Mouse (Mus musculus): Measurements from ENCODE around the gene Scel.

The Scel gene

DNA sequence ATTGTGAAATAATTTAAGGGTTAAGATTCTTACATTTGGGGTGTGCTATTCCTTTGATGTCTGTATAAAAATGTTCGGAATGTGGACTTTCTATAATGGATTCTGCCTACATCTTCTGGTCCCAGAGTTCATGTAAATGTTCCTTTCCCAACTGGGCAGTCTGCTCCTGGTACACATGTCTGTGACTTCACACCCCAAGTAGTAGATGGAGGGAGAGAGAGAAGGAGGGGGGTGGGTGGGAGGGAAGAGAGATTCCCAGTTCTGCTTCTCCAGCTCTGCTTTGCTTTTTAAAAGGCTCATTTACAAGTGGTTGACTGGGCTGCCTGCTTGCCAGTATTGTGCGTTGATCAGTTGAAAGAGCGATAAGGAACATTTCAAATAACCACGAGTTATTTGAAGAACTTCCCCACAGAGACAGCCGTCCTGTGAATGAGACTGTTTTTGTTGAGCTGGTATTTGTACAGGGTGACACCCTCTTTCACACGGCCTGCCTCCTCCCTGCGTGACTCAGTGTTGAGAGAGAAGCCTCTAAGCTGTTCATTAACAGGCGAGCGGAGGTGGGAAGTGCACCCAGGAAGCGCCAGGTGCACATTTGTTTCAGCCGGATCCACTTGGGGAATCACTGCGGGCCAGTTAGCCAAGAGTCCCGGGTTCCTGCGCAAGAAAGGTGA is at the start of gene Scel:
Gene Scel, plus strand, starts transcription at position 541 of the 671 bp plus-strand sequence.
- no peak for TF ChIP-seq GATA4 (IDR thresholded peaks at IDR 0.05; ENCODE audit: insufficient replicate concordance, low read length)

- no peak for TF ChIP-seq GATA4 (IDR thresholded peaks at IDR 0.05; ENCODE audit: insufficient replicate concordance, low read length)
Observed at GRCm38 (mm10) chr14:103468691-103469463, 44.3 kb upstream of the Scel start.

GRCm38 (mm10) chr14:103469464-103470015 is 43.6 kb upstream of the Scel start:
- TF ChIP-seq GATA4 (IDR thresholded peaks at IDR 0.05; ENCODE audit: insufficient replicate concordance, low read length) = no peak

DNA sequence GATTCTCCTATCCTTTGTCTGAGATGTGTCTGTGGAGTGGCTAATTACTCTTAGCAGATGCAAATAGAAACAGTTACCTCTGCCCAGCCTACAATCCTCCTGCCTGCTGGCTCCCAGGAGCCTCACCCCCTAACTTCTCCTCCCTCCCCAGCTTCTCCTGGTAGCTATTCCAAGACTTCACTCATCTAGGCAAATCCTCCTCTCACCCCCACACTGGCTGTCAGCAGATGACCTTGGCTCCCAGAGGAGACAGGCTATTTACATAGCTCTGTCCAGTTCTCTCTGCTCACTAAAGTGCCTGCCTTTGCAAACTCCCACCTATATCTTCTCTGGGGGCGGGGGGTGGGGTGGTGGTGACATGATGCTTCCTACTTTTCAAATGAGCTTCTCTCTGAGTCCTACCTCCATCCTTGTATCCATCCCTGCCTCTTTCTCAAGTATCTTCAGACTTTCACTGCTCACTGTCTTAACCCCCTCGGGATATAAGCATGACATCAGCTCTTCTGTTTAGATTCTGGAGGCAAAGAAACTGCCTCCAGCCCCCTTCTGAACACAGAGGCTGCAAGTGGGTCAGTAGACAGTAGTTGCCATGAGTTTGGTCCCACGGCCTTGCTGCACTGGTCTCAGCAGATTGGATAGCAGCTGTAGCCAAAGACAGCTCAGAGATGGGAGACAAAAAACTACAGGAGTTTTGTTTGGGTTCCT is 41.9 kb upstream of the Scel start:
- no peak for TF ChIP-seq GATA4 (IDR thresholded peaks at IDR 0.05; ENCODE audit: insufficient replicate concordance, low read length)

- no peak for TF ChIP-seq GATA4 (IDR thresholded peaks at IDR 0.05; ENCODE audit: insufficient replicate concordance, low read length)
Observed at GRCm38 (mm10) chr14:103471806-103472553, 41.2 kb upstream of the Scel start.

DNA sequence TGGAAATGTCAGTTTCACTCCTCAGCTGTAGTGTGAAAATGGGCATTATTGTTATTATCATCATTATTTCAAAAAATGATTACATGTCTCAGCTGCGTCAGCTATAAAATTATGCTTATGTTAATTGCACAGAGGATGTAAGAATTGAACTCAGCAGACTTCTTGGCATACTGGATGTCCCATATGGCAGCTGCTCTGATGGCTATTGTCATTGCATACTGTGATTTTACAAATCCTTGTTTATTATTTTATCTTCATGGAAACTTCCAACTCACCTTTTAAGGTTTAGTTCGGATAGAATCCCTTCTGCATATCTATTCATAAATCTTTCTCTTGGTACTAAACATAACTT is 40.6 kb upstream of the Scel start:
- TF ChIP-seq GATA4 (IDR thresholded peaks at IDR 0.05; ENCODE audit: insufficient replicate concordance, low read length) = no peak

GRCm38 (mm10) chr14:103475312-103475711 is 37.8 kb upstream of the Scel start:
- no peak for TF ChIP-seq GATA4 (IDR thresholded peaks at IDR 0.05; ENCODE audit: insufficient replicate concordance, low read length)

- no peak for TF ChIP-seq GATA4 (IDR thresholded peaks at IDR 0.05; ENCODE audit: insufficient replicate concordance, low read length)
Observed at GRCm38 (mm10) chr14:103477281-103477680, 35.9 kb upstream of the Scel start.

DNA sequence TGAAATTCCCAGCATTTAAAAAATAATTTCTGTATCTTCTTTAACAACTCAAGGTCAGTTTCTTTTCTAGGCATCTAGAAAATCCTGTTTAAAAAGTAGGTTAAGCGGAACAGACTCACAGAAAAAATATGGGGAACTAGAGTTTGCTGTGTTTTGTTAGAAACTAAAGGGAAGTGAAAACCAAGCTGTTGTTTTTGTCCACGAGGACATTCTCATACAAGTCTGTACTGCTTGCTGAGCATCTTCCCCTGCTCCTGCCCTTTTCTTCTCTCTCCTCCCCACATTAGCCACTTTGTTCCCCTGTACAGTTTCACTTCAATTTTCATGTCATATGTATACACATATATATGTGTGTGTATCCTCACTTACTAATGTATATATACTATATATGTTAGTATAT is 35.2 kb upstream of the Scel start:
- no peak for TF ChIP-seq GATA4 (IDR thresholded peaks at IDR 0.05; ENCODE audit: insufficient replicate concordance, low read length)

GRCm38 (mm10) chr14:103479446-103479845 is 33.7 kb upstream of the Scel start:
- TF ChIP-seq GATA4 (IDR thresholded peaks at IDR 0.05; ENCODE audit: insufficient replicate concordance, low read length) = no peak

DNA sequence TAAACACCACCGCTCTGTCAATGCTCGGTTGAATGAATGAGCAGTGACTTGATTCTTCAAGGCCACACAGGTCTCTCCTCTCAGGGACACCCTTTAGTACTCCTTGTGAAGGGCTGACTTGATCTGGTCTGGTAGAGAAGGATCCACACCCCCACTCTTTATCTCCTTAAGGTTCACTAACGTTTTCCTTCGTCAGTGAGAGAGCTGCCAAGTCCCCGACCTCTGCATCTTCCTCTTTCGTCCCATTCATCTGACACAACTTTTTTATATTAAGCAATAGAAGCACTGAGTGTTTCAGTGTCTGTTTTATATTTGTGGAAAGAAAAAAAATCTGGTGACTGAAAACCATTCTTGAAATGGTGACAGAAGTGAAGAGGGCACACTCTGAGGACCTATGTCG is 31.6 kb upstream of the Scel start:
- TF ChIP-seq GATA4 (IDR thresholded peaks at IDR 0.05; ENCODE audit: insufficient replicate concordance, low read length) = no peak

DNA sequence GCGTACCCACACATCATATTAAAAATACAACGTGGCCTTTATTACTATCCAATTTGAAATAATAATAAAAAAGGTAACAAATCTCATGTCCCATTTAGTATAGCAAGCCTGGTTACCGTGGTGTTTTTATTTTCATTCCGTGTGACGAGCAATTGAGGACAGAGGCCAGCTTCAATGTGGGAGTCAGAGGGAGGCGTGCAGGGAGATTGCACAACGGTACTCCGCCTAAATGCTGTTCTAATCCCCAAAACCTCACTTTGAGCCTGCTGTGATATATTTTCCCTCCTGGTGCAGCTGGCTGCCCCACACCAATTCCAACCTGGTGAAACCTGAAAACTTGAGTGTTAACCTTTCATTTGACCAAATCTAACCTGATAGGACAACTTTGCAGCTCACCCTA is 27.5 kb upstream of the Scel start:
- TF ChIP-seq GATA4 (IDR thresholded peaks at IDR 0.05; ENCODE audit: insufficient replicate concordance, low read length) = no peak

GRCm38 (mm10) chr14:103486974-103487373 is 26.2 kb upstream of the Scel start:
- no peak for TF ChIP-seq GATA4 (IDR thresholded peaks at IDR 0.05; ENCODE audit: insufficient replicate concordance, low read length)

DNA sequence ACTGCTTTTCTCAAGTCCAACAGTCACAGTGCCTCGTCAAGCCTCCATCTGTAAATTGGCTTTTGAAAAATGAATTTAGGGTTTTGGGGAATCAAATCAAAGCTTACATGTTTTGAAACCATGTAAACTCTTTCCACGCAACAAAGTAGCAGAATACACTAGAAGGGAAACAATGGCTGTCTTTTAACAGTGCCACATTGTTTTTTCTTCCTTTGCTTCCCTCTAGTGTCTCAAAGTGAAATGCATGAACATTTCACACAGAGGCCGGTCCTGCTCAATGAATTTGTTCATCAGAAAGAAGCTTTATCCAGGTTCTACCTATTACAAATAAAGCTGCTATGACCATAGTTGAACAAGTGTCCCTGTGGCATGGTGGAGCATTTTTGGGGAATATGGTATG is 24.5 kb upstream of the Scel start:
- no peak for TF ChIP-seq GATA4 (IDR thresholded peaks at IDR 0.05; ENCODE audit: insufficient replicate concordance, low read length)

- no peak for TF ChIP-seq GATA4 (IDR thresholded peaks at IDR 0.05; ENCODE audit: insufficient replicate concordance, low read length)
Observed at GRCm38 (mm10) chr14:103498199-103498598, 14.9 kb upstream of the Scel start.

Measured in liver, adult (tissue).